Mouse (Mus musculus) heart, embryonic 14.5 days (tissue): Measurements from ENCODE around the gene Agr2. TPM values are rescaled to one million over a fixed set of nuclear protein-coding genes. Genes with fewer than 3 reads are reported as not detected.

Experiments used
- ATAC-seq: fragments of 200-750 bp; cut with Nextera tagmentation; 2 replicates; pipeline ENCODE4 v1.8.0; 2017; ENCODE audit warnings: low read depth, moderate TSS enrichment; ENCODE audit not compliant: insufficient number of reproducible peaks, insufficient read depth, low FRiP score
- H3K27ac ChIP-seq, 2 experiments: fragments of 200-500 bp in 1 of 2; fragments of 300-500 bp in 1 of 2; sonication (generic) in 1 of 2; replicated peaks in 1 of 2; 2 replicates each; pipeline ENCODE4 v1.5.1; 2012 to 2014; ENCODE audit warnings: low read depth in 2 of 2, low read length in 2 of 2, control low read depth in 1 of 2, mild to moderate bottlenecking in 1 of 2, mixed read lengths in 1 of 2; ENCODE audit not compliant: control insufficient read depth in 1 of 2, insufficient read depth in 1 of 2
- H3K27me3 ChIP-seq: fragments of 300-500 bp; sonication (generic); 2 replicates; pipeline ENCODE4 v1.6.1; 2014; ENCODE audit warnings: mild to moderate bottlenecking, low read length, control low read depth; ENCODE audit not compliant: control insufficient read depth, insufficient read depth
- H3K36me3 ChIP-seq: fragments of 300-500 bp; sonication (generic); 2 replicates; pipeline ENCODE4 v1.6.1; 2014; ENCODE audit warnings: mild to moderate bottlenecking, control low read depth, low read length, mixed read lengths; ENCODE audit not compliant: control insufficient read depth, insufficient read depth
- H3K4me1 ChIP-seq, 2 experiments: fragments of 200-500 bp in 1 of 2; fragments of 300-500 bp in 1 of 2; sonication (generic) in 1 of 2; 2 replicates each; pipeline ENCODE4 v1.6.1; 2012 to 2014; ENCODE audit warnings: low read length in 2 of 2, control low read depth in 1 of 2, mixed read lengths in 1 of 2; ENCODE audit not compliant: control insufficient read depth in 2 of 2, insufficient read depth in 2 of 2
- H3K4me2 ChIP-seq: fragments of 300-500 bp; sonication (generic); 2 replicates; pipeline ENCODE4 v1.6.1; 2014; ENCODE audit warnings: mild to moderate bottlenecking, low read length
- H3K4me3 ChIP-seq, 2 experiments: fragments of 200-500 bp in 1 of 2; fragments of 300-500 bp in 1 of 2; sonication (generic) in 1 of 2; 2 replicates each; pipeline ENCODE4 v1.5.1; 2012 to 2014; ENCODE audit warnings: low read length in 2 of 2, mild to moderate bottlenecking in 2 of 2, control low read depth in 1 of 2, low read depth in 1 of 2, moderate library complexity in 1 of 2; ENCODE audit not compliant: control insufficient read depth in 1 of 2, insufficient read depth in 1 of 2
- H3K9ac ChIP-seq: fragments of 300-500 bp; sonication (generic); 2 replicates; pipeline ENCODE4 v1.6.1; 2014; ENCODE audit warnings: mild to moderate bottlenecking, low read length
- H3K9me3 ChIP-seq: fragments of 300-500 bp; sonication (generic); 2 replicates; pipeline ENCODE4 v1.6.1; 2016; ENCODE audit warnings: low read length, control low read depth; ENCODE audit not compliant: control insufficient read depth
- WGBS: fragments of 180-500 bp; shearing (Covaris S2); extraction: QIAGEN DNeasy Blood & Tissue Kit; methylation state at CpG from one replicate; pipeline ENCODE4 v1.1.7; 2014; 5-methylcytosine and 5-hydroxymethylcytosine counted together
- polyA plus RNA-seq: library from polyadenylated mRNA; unstranded; fragments of >200 nt; fragmentation: Nextera tagmentation; extraction: Ambion mirVana; gene quantifications from 2 replicates; pipeline ENCODE4 v1.2.1, GENCODE M21; 2014

Gene Agr2
- polyA plus RNA-seq, 1 experiment from 2014 or later: 0.62 TPM

- 93% methylated on average over 7 of the region's 7 CpGs for WGBS
- no peak for ATAC-seq
- no peak overlapping the region for H3K4me2 ChIP-seq
These were observed 43.4 kb downstream of the Agr2 start for GRCm38 (mm10) chr12:36036121-36036520.

GRCm38 (mm10) chr12:36036776-36037175, 44.1 kb downstream of the Agr2 start:
- no peaks in the 10 kb centered on the region for H3K27me3 ChIP-seq
- 72% methylated on average over 10 of the region's 10 CpGs for WGBS
- peaks cover 7 to 21% of the 10 kb centered on the region in 2 experiments for H3K4me1 ChIP-seq
- no peaks in the 10 kb centered on the region for H3K36me3 ChIP-seq
- H3K4me3 ChIP-seq: no peak overlapping the region
- H3K4me2 ChIP-seq: no peak overlapping the region
- H3K9ac ChIP-seq: no peak overlapping the region
- H3K9me3 ChIP-seq: no peaks in the 10 kb centered on the region
- no peak overlapping the region for H3K27ac ChIP-seq
- ATAC-seq: no peak

More at GRCm38 (mm10) chr12:36036121-36036520, 43.4 kb downstream of the Agr2 start:
- Histone ChIP-seq H3K27ac (no peak overlapping the region), H3K4me1 (peaks cover 8 to 18% of the 10 kb centered on the region in 2 experiments), H3K36me3 (no peaks in the 10 kb centered on the region), H3K9ac (no peak overlapping the region), H3K4me3 (no peak overlapping the region), H3K27me3 (no peaks in the 10 kb centered on the region), H3K9me3 (no peaks in the 10 kb centered on the region)

GRCm38 (mm10) chr12:36039541-36040084, 46.9 kb downstream of the Agr2 start:
- H3K36me3 ChIP-seq: no peaks in the 10 kb centered on the region
- H3K4me3 ChIP-seq: no peak overlapping the region
- H3K9ac ChIP-seq: no peak overlapping the region; the same call in 1 of the 2 replicates
- H3K4me2 ChIP-seq: peak overlapping the region; percentile 93
- H3K27me3 ChIP-seq: no peaks in the 10 kb centered on the region
- peaks cover 6 to 15% of the 10 kb centered on the region in 2 experiments for H3K4me1 ChIP-seq
- WGBS: 52% methylated on average over 9 of the region's 9 CpGs
- no peaks in the 10 kb centered on the region for H3K9me3 ChIP-seq
- peak overlapping the region; percentile 46 to 59; a peak in 3 of 4 replicates for H3K27ac ChIP-seq
- ATAC-seq: no peak

DNA sequence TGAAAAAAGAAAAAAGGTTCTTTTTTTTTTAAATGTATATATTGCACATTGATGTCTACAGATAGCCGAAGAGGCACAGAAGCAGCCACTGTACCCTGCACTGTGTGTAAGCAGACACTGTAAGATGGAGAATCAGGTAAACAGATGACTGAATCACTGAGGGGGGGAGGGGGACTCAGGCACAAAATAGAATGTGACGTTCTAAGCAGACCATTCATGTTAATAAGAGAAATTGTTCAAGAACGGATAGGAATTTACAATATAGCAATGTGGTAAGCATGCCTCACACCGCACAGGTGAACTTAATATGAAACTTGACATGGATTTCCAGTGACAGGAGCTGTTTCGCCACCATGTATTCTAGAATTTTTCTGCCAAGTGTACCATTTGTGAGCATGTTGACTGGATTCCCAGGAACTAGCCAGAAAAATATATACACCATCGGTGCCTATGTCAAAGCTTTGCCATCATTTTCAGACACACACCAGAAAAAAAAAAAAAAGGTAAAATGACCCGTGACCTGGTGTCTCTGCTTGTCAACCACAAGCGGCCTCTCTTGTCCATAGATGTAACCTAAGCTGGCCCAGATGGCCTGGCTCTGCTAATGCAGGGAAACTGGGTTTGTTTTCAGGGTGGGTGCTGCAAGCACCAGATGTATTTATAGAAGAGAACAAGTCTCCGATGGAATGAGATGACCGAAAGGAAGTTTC, 48.0 kb downstream of the Agr2 start:
- peak overlapping the region; percentile 93 for H3K4me2 ChIP-seq
- H3K27me3 ChIP-seq: no peaks in the 10 kb centered on the region
- H3K4me1 ChIP-seq: peaks cover 6 to 15% of the 10 kb centered on the region in 2 experiments
- H3K36me3 ChIP-seq: no peaks in the 10 kb centered on the region
- H3K4me3 ChIP-seq: peak overlapping the region; percentile 22 to 96; a peak in 3 of 4 replicates
- H3K27ac ChIP-seq: peak overlapping the region; percentile 8 to 19; a peak in 1 of 4 replicates
- no peak for ATAC-seq
- peak overlapping the region; percentile 89 for H3K9ac ChIP-seq
- no peaks in the 10 kb centered on the region for H3K9me3 ChIP-seq
- WGBS: 60% methylated on average over 10 of the region's 10 CpGs

- peak overlapping the region; percentile 93 for H3K4me2 ChIP-seq
- ATAC-seq: no peak
- H3K27me3 ChIP-seq: no peaks in the 10 kb centered on the region
- H3K27ac ChIP-seq: peak overlapping the region; percentile 19 to 51; a peak in 1 of 4 replicates
- H3K9me3 ChIP-seq: no peaks in the 10 kb centered on the region
- peak overlapping the region; percentile 89 for H3K9ac ChIP-seq
- H3K4me1 ChIP-seq: peaks cover 6 to 17% of the 10 kb centered on the region in 2 experiments
- peak overlapping the region; percentile 22 to 96; a peak in 3 of 4 replicates for H3K4me3 ChIP-seq
- 30% methylated on average over 4 of the region's 4 CpGs for WGBS
- H3K36me3 ChIP-seq: no peaks in the 10 kb centered on the region
These were observed 48.5 kb downstream of the Agr2 start for GRCm38 (mm10) chr12:36041281-36041589.

DNA sequence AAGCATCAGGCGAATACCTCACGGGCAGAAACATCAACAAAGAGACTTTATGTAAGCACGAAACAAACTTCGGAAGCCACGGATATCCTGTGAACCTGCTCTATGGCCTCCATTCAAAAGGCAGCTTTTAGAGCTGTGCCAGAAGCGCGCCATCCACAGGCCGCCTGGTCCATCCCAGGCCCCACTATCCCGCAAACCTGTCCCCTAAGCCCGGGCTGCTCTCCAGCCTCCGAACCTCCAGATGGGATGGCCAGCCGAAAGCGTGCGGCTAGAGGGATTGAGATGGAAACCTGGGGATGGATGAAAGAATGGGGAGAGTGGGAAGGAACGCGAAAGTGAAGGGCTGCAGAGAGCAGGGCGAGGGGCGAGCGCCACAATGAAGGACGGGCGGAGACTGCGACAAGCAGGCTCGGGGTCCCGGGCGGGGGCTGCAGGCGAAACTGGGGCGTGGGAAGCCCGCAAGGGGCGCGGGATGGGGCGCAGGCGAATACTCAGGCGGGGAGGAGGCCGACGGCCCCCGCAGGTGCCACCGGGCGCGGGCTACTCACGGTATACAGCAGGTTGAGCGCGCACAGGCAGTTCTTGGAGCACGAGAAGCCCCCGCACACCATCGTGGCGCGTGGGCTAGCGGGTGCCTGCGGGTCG, 49.1 kb downstream of the Agr2 start:
- H3K27me3 ChIP-seq: no peaks in the 10 kb centered on the region
- WGBS: 1% methylated on average over 49 of the region's 50 CpGs
- no peaks in the 10 kb centered on the region for H3K36me3 ChIP-seq
- peak overlapping the region; percentile 51 to 55; a peak in 1 of 4 replicates for H3K27ac ChIP-seq
- peak; percentile 62 for ATAC-seq
- peak overlapping the region; percentile 93 for H3K4me2 ChIP-seq
- no peaks in the 10 kb centered on the region for H3K9me3 ChIP-seq
- H3K4me1 ChIP-seq: peaks cover 6 to 20% of the 10 kb centered on the region in 2 experiments
- H3K4me3 ChIP-seq: peak overlapping the region; percentile 96 to 97
- H3K9ac ChIP-seq: peak overlapping the region; percentile 89

GRCm38 (mm10) chr12:36042348-36042778, 49.7 kb downstream of the Agr2 start, which contains the start of gene Tspan13:
Gene Tspan13 (minus strand): TSS chr12:36042500.
- ATAC-seq: peak; percentile 93
- under 1% methylated on average over 27 of the region's 35 CpGs for WGBS

More at GRCm38 (mm10) chr12:36042348-36042778, 49.7 kb downstream of the Agr2 start, which contains the start of gene Tspan13:
- Histone ChIP-seq H3K4me1 (peaks cover 6 to 20% of the 10 kb centered on the region in 2 experiments), H3K9ac (peak within 1 kb of the TSS; percentile 89), H3K36me3 (no peaks in the 10 kb centered on the region), H3K4me2 (peak within 1 kb of the TSS; percentile 93), H3K27me3 (no peaks in the 10 kb centered on the region), H3K9me3 (no peaks in the 10 kb centered on the region), H3K27ac (peak within 1 kb of the TSS; percentile 51 to 55; a peak in 1 of 4 replicates), H3K4me3 (peak within 1 kb of the TSS; percentile 96 to 97)
